Mouse (Mus musculus): ENCODE results near the gene Pip5k1c.

DNA sequence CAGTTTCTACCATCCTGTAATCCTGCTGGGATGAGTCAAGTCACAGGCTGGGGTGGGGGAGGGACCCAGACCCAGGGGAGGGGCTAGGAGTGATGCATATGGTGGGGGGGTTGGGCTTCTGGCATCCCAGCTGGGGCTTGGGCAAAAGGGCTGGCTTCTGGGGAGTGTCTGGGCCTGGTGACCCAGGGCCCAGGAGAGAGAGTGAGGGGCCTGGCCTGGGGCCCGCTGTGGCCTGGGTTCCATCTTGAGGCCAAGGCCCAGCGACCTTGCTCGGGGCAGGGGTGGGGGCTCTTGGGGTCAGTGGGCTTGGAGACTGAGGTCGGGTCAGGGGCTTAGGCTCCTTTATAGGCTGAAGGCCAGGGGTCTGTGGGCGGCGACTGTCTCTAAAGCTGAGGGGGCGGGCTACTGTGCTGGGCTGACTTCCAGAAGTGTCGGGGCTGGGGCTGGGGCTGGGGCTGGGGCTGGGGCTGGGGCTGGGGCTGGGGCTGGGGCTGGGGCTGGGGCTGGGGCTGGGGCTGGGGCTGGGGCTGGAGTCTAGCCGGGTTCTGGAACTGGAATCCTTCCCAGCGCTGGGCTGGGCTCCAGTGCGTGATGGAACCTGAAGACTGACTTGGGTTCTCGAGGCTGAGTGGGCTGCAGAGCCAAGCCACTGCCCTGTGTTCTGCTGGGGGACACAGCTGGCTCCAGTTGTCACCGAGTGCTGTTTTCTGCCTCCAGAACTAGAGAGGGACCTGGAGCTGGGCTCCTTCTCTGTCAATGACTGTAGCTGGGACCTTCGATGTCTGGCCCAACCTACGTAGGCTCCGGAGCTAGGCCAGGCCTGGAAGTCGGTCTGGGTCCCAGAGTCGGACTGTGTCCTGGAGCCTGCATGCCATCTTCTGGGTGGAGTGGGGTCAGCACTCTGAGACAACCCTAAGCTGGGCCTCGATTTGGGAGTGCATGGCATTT, 42.9 kb downstream of the Pip5k1c start:
- TF ChIP-seq CTCF (IDR thresholded peaks at IDR 0.05; ENCODE audit: low read depth) (no peak), EP300 (IDR thresholded peaks at IDR 0.05; ENCODE audit: low read depth) (no peak)

Data from heart, postnatal 0 days (tissue).